Mouse (Mus musculus): ENCODE results near the gene Auts2. TPM values are rescaled to one million over a fixed set of nuclear protein-coding genes. Genes with fewer than 3 reads are reported as not detected.

Auts2 gene
- polyA plus RNA-seq, 1 experiment from 2014 or later, result 29.4 TPM

DNA sequence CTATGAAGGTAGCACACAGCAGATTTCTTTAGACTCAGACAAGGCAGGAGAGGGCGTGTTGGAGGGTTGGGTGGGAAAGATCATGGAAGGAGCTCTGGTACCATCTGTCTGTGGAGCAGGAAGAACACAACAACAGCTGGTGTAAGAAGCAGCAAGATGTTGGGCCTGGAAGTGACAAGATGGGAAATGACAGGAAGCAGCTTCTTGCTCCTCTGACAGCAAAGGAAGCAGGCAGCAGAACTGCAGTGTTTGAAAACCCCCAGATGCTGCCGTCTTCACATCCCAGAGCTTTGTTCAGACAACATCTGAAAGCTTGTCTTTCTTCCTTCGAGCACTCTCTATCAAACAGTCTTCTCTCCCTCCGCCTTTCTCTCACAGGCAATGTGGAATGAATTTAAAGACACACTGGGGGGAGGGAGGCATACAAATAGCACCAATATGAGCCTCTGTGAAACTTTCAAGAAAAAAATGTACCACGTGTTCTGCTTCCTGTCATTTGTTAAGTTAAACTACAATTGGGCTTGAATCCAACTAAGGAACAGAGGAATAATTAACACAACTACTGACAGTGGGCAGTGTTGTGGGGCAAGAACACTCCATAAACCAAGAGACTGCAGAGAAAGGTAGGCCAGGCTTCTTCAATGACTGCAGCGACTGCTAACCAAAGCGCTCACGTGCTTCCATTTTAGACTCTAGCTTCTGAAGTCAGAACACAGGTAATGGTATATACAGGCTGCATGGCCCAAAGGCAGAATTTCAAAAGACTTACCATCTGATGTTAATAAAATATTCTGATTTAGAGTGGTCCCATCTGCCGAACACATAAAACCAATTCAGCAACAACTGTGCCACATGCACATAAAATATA, 381.6 kb downstream of the Auts2 start:
- Histone ChIP-seq H3K4me3 (ENCODE audit: low read depth, low read length) (no peak overlapping the region), H3K4me2 (ENCODE audit: low read depth, low read length) (peak overlapping the region; percentile 4; the same call in 1 of the 2 replicates), H3K9me3 (ENCODE audit: control insufficient read depth, low read length) (no peaks in the 10 kb centered on the region), H3K4me1 (ENCODE audit: control insufficient read depth, insufficient read depth, low read length) (peaks cover 21% of the 10 kb centered on the region), H3K27me3 (replicated peaks; ENCODE audit: control insufficient read depth, insufficient read depth, low read length) (no peaks in the 10 kb centered on the region), H3K36me3 (ENCODE audit: control insufficient read depth, insufficient read depth, low read length) (no peaks in the 10 kb centered on the region), H3K9ac (ENCODE audit: low read depth, low read length) (no peak overlapping the region), H3K27ac (replicated peaks; ENCODE audit: low read depth, low read length) (peak overlapping the region; percentile 53)
- peak; percentile 33; the same call in 1 of the 2 replicates for ATAC-seq (ENCODE audit: low read depth)
- WGBS, result 24% methylated on average over 9 of the region's 9 CpGs
- DNase-seq (ENCODE audit: low spot score), result peak; percentile 77

DNA sequence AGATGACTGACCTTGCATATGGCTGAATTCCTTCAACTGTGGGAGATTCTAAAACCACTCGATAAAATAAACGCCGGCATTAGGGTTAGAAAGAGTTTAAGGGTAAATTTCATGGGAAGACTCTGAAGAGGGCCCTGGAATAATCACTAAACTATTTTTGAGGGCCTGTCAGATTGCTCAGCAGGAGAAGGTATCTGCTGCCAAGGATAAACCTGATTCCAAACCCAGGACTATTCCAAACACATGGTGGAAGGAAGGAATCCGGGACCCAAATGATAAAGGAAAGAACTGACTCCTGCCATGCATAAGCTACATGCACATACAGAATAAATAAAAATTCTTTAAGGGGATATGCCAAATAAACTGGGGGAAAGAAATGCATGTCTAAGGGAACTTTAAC, 399.0 kb downstream of the Auts2 start:
- no peaks in the 10 kb centered on the region for H3K4me1 ChIP-seq (ENCODE audit: control insufficient read depth, insufficient read depth, low read length)
- DNase-seq (ENCODE audit: low spot score) (no peak), ATAC-seq (ENCODE audit: low read depth) (no peak)
- H3K4me3 ChIP-seq (ENCODE audit: low read depth, low read length), result no peak overlapping the region
- H3K27me3 ChIP-seq (replicated peaks; ENCODE audit: control insufficient read depth, insufficient read depth, low read length), result no peaks in the 10 kb centered on the region
- 69% methylated on average over 4 of the region's 4 CpGs for WGBS
- no peaks in the 10 kb centered on the region for H3K36me3 ChIP-seq (ENCODE audit: control insufficient read depth, insufficient read depth, low read length)
- H3K9me3 ChIP-seq (ENCODE audit: control insufficient read depth, low read length), result no peaks in the 10 kb centered on the region
- no peak overlapping the region for H3K9ac ChIP-seq (ENCODE audit: low read depth, low read length)
- H3K27ac ChIP-seq (replicated peaks; ENCODE audit: low read depth, low read length), result no peak overlapping the region
- H3K4me2 ChIP-seq (ENCODE audit: low read depth, low read length), result no peak overlapping the region

DNA sequence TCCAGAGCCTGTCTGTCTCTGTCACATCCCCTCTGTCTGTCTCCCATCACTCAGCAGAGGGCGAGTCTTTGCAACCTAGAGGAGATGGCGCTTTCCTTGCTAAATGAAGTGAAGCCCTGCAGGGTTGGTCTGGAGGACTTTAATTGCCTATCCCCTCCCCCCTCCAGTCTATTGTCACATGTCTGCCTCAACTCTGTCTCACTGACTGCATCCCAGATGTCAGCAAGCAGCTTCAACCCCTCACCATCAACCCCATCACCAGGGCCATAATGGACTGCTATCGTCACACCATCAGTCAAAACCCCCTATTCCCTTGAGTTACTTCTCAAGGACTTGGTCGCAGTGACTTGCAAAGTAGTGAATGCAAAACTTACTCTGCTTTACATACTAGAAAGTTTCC, 402.3 kb downstream of the Auts2 start:
- no peak overlapping the region for H3K9ac ChIP-seq (ENCODE audit: low read depth, low read length)
- no peak for DNase-seq (ENCODE audit: low spot score)
- H3K4me3 ChIP-seq (ENCODE audit: low read depth, low read length), result no peak overlapping the region
- H3K36me3 ChIP-seq (ENCODE audit: control insufficient read depth, insufficient read depth, low read length), result no peaks in the 10 kb centered on the region
- 63% methylated on average over 4 of the region's 4 CpGs for WGBS
- H3K4me1 ChIP-seq (ENCODE audit: control insufficient read depth, insufficient read depth, low read length), result peaks cover 6% of the 10 kb centered on the region; the same call in 1 of the 2 replicates
- H3K9me3 ChIP-seq (ENCODE audit: control insufficient read depth, low read length), result no peaks in the 10 kb centered on the region
- no peak for ATAC-seq (ENCODE audit: low read depth)
- H3K4me2 ChIP-seq (ENCODE audit: low read depth, low read length), result no peak overlapping the region
- no peak overlapping the region for H3K27ac ChIP-seq (replicated peaks; ENCODE audit: low read depth, low read length)
- no peaks in the 10 kb centered on the region for H3K27me3 ChIP-seq (replicated peaks; ENCODE audit: control insufficient read depth, insufficient read depth, low read length)

DNA sequence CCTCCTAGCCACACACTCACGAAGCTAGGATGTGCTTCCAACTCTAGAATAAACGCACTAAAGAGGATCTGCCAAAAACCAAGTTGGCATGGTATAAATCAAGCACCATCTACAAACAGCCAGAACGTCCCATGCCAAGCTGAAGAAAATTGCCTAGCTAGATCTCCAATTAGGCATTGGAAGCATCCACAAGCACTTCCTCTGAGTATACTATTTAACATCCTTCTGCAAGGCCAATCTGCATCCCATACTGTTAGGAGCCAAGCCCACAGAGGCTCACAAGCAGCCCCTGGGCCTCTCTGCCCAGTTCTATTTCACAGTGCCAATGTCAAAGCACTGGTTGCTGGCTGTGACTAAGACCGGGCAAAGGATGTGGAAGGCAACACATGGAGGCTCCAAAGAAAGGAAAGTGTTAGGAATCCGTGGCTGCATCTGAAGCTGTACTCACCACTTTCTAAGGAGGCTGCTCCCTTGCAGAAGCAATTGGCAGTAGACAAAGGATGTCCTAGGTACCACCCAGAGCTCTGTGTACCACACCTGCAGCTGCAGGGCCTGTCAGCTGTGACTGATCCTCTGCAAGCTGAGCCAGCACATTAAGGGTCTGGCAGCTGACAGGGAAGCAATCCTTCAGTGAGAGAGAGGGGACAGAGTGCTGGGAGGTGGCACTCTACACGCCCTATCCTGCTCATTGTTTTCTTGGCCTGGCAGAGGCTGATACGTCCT, 407.0 kb downstream of the Auts2 start:
- H3K4me2 ChIP-seq (ENCODE audit: low read depth, low read length), result no peak overlapping the region
- H3K4me1 ChIP-seq (ENCODE audit: control insufficient read depth, insufficient read depth, low read length), result peaks cover 6% of the 10 kb centered on the region; the same call in 1 of the 2 replicates
- H3K27me3 ChIP-seq (replicated peaks; ENCODE audit: control insufficient read depth, insufficient read depth, low read length), result no peaks in the 10 kb centered on the region
- no peaks in the 10 kb centered on the region for H3K9me3 ChIP-seq (ENCODE audit: control insufficient read depth, low read length)
- no peak overlapping the region for H3K4me3 ChIP-seq (ENCODE audit: low read depth, low read length)
- ATAC-seq (ENCODE audit: low read depth), result peak; percentile 50
- WGBS, result 62% methylated on average over 7 of the region's 7 CpGs
- no peak for DNase-seq (ENCODE audit: low spot score)
- H3K36me3 ChIP-seq (ENCODE audit: control insufficient read depth, insufficient read depth, low read length), result no peaks in the 10 kb centered on the region
- no peak overlapping the region for H3K27ac ChIP-seq (replicated peaks; ENCODE audit: low read depth, low read length)
- H3K9ac ChIP-seq (ENCODE audit: low read depth, low read length), result no peak overlapping the region

DNA sequence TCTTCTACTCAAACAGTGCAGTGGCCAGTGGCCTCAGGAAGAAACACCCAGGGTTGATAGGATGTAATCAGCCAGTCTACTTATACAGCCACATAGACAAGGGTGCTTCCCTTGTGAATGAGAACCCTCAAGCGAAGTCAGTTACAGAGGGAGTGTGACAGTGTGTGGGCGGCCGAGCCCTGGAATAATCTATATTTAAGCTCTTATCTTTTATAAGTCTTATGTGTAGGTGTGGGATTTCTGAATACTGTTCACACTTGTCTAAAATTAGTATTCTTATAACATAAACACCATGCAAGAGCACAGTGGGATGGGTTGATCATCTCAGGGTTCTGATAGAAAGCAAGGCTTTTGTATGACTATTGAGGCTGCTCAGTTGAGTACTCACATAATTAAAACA, 411.2 kb downstream of the Auts2 start:
- DNase-seq (ENCODE audit: low spot score), result no peak
- no peaks in the 10 kb centered on the region for H3K36me3 ChIP-seq (ENCODE audit: control insufficient read depth, insufficient read depth, low read length)
- no peaks in the 10 kb centered on the region for H3K9me3 ChIP-seq (ENCODE audit: control insufficient read depth, low read length)
- no peak overlapping the region for H3K27ac ChIP-seq (replicated peaks; ENCODE audit: low read depth, low read length)
- H3K9ac ChIP-seq (ENCODE audit: low read depth, low read length), result no peak overlapping the region
- H3K4me1 ChIP-seq (ENCODE audit: control insufficient read depth, insufficient read depth, low read length), result peaks cover 6% of the 10 kb centered on the region; the same call in 1 of the 2 replicates
- H3K4me3 ChIP-seq (ENCODE audit: low read depth, low read length), result no peak overlapping the region
- 96% methylated on average over 3 of the region's 3 CpGs for WGBS
- no peak overlapping the region for H3K4me2 ChIP-seq (ENCODE audit: low read depth, low read length)
- no peaks in the 10 kb centered on the region for H3K27me3 ChIP-seq (replicated peaks; ENCODE audit: control insufficient read depth, insufficient read depth, low read length)
- no peak for ATAC-seq (ENCODE audit: low read depth)

- Histone ChIP-seq H3K27ac (replicated peaks; ENCODE audit: low read depth, low read length) (no peak overlapping the region), H3K4me1 (ENCODE audit: control insufficient read depth, insufficient read depth, low read length) (no peaks in the 10 kb centered on the region), H3K9ac (ENCODE audit: low read depth, low read length) (no peak overlapping the region), H3K36me3 (ENCODE audit: control insufficient read depth, insufficient read depth, low read length) (no peaks in the 10 kb centered on the region), H3K4me3 (ENCODE audit: low read depth, low read length) (no peak overlapping the region), H3K9me3 (ENCODE audit: control insufficient read depth, low read length) (no peaks in the 10 kb centered on the region), H3K27me3 (replicated peaks; ENCODE audit: control insufficient read depth, insufficient read depth, low read length) (no peaks in the 10 kb centered on the region), H3K4me2 (ENCODE audit: low read depth, low read length) (no peak overlapping the region)
- no peak for ATAC-seq (ENCODE audit: low read depth)
- WGBS, result 39% methylated on average over 4 of the region's 4 CpGs
- no peak for DNase-seq (ENCODE audit: low spot score)
Observed at GRCm38 (mm10) chr5:132130577-132130976, 412.6 kb downstream of the Auts2 start.

- Histone ChIP-seq H3K36me3 (ENCODE audit: control insufficient read depth, insufficient read depth, low read length) (no peaks in the 10 kb centered on the region), H3K27ac (replicated peaks; ENCODE audit: low read depth, low read length) (no peak overlapping the region), H3K4me3 (ENCODE audit: low read depth, low read length) (no peak overlapping the region), H3K4me2 (ENCODE audit: low read depth, low read length) (no peak overlapping the region), H3K4me1 (ENCODE audit: control insufficient read depth, insufficient read depth, low read length) (no peaks in the 10 kb centered on the region), H3K9me3 (ENCODE audit: control insufficient read depth, low read length) (no peaks in the 10 kb centered on the region), H3K9ac (ENCODE audit: low read depth, low read length) (no peak overlapping the region), H3K27me3 (replicated peaks; ENCODE audit: control insufficient read depth, insufficient read depth, low read length) (no peaks in the 10 kb centered on the region)
- DNase-seq (ENCODE audit: low spot score) (no peak), ATAC-seq (ENCODE audit: low read depth) (no peak)
- 83% methylated on average over 12 of the region's 12 CpGs for WGBS
Observed at GRCm38 (mm10) chr5:132126626-132127025, 416.5 kb downstream of the Auts2 start.

GRCm38 (mm10) chr5:132115631-132116030, 427.5 kb downstream of the Auts2 start:
- ATAC-seq (ENCODE audit: low read depth) (no peak), DNase-seq (ENCODE audit: low spot score) (peak; percentile 73)
- no peak overlapping the region for H3K9ac ChIP-seq (ENCODE audit: low read depth, low read length)
- no peaks in the 10 kb centered on the region for H3K27me3 ChIP-seq (replicated peaks; ENCODE audit: control insufficient read depth, insufficient read depth, low read length)
- peaks cover 19% of the 10 kb centered on the region for H3K4me1 ChIP-seq (ENCODE audit: control insufficient read depth, insufficient read depth, low read length)
- no peak overlapping the region for H3K27ac ChIP-seq (replicated peaks; ENCODE audit: low read depth, low read length)
- WGBS, result 63% methylated on average over 3 of the region's 3 CpGs
- no peaks in the 10 kb centered on the region for H3K36me3 ChIP-seq (ENCODE audit: control insufficient read depth, insufficient read depth, low read length)
- no peaks in the 10 kb centered on the region for H3K9me3 ChIP-seq (ENCODE audit: control insufficient read depth, low read length)
- no peak overlapping the region for H3K4me3 ChIP-seq (ENCODE audit: low read depth, low read length)
- H3K4me2 ChIP-seq (ENCODE audit: low read depth, low read length), result no peak overlapping the region
